Mouse (Mus musculus): ENCODE data around the gene Olfr645. TPM values are rescaled to one million over a fixed set of nuclear protein-coding genes. Genes with fewer than 3 reads are reported as not detected.

Gene Olfr645
- not detected in 2 replicates for polyA plus RNA-seq (2011; ENCODE audit: insufficient read length, low read depth, missing spikeins)

- no peak within 1 kb of the TSS for H3K27ac ChIP-seq (ENCODE audit: insufficient read depth, low read length)
- TF ChIP-seq POLR2A (IDR thresholded peaks at IDR 0.05; ENCODE audit: low read depth, low read length) = no peak
- no peak for TF ChIP-seq CTCF (IDR thresholded peaks at IDR 0.05; ENCODE audit: borderline replicate concordance, insufficient read depth, low read length)
- no peak within 1 kb of the TSS for H3K4me3 ChIP-seq (ENCODE audit: insufficient read depth, low read length)
Measured at GRCm38 (mm10) chr7:104085365-104085764, at the start of gene Olfr645. Gene Olfr645, minus strand, starts transcription at chr7:104085465.

GRCm38 (mm10) chr7:104129726-104130125, 44.5 kb upstream of the Olfr645 start, which contains the start of gene Ubqln5:
Gene Ubqln5, minus strand, starts transcription at chr7:104129826.
- H3K27ac ChIP-seq (ENCODE audit: insufficient read depth, low read length) = no peak within 1 kb of the TSS
- TF ChIP-seq CTCF (IDR thresholded peaks at IDR 0.05; ENCODE audit: borderline replicate concordance, insufficient read depth, low read length) (no peak), POLR2A (IDR thresholded peaks at IDR 0.05; ENCODE audit: low read depth, low read length) (no peak)

More at GRCm38 (mm10) chr7:104085365-104085764, at the start of gene Olfr645:
- H3K4me1 ChIP-seq (ENCODE audit: control insufficient read depth, insufficient read depth, low read length) = no peaks in the 10 kb centered on the region

GRCm38 (mm10) chr7:104104757-104104972, 19.4 kb upstream of the Olfr645 start, which contains the start of gene Olfr646:
Gene Olfr646, plus strand, starts transcription at chr7:104104873.
- Histone ChIP-seq H3K4me3 (ENCODE audit: insufficient read depth, low read length) (no peak within 1 kb of the TSS), H3K4me1 (ENCODE audit: control insufficient read depth, insufficient read depth, low read length) (no peaks in the 10 kb centered on the region), H3K27ac (ENCODE audit: insufficient read depth, low read length) (no peak within 1 kb of the TSS)
- TF ChIP-seq CTCF (IDR thresholded peaks at IDR 0.05; ENCODE audit: borderline replicate concordance, insufficient read depth, low read length) = no peak
- TF ChIP-seq POLR2A (IDR thresholded peaks at IDR 0.05; ENCODE audit: low read depth, low read length) = no peak

More at GRCm38 (mm10) chr7:104129726-104130125, 44.5 kb upstream of the Olfr645 start, which contains the start of gene Ubqln5:
- Histone ChIP-seq H3K4me3 (ENCODE audit: insufficient read depth, low read length) (no peak within 1 kb of the TSS), H3K4me1 (ENCODE audit: control insufficient read depth, insufficient read depth, low read length) (no peaks in the 10 kb centered on the region)

GRCm38 (mm10) chr7:104103913-104104756, 18.9 kb upstream of the Olfr645 start:
- no peak overlapping the region for H3K27ac ChIP-seq (ENCODE audit: insufficient read depth, low read length)
- H3K4me3 ChIP-seq (ENCODE audit: insufficient read depth, low read length) = no peak overlapping the region
- no peak for TF ChIP-seq CTCF (IDR thresholded peaks at IDR 0.05; ENCODE audit: borderline replicate concordance, insufficient read depth, low read length)
- TF ChIP-seq POLR2A (IDR thresholded peaks at IDR 0.05; ENCODE audit: low read depth, low read length) = no peak
- H3K4me1 ChIP-seq (ENCODE audit: control insufficient read depth, insufficient read depth, low read length) = no peaks in the 10 kb centered on the region

GRCm38 (mm10) chr7:104071769-104072168, 13.5 kb downstream of the Olfr645 start, which contains the start of gene Olfr644:
Gene Olfr644, minus strand, starts transcription at chr7:104071869.
- Histone ChIP-seq H3K4me3 (ENCODE audit: insufficient read depth, low read length) (no peak within 1 kb of the TSS), H3K4me1 (ENCODE audit: control insufficient read depth, insufficient read depth, low read length) (no peaks in the 10 kb centered on the region), H3K27ac (ENCODE audit: insufficient read depth, low read length) (no peak within 1 kb of the TSS)
- TF ChIP-seq CTCF (IDR thresholded peaks at IDR 0.05; ENCODE audit: borderline replicate concordance, insufficient read depth, low read length) (no peak), POLR2A (IDR thresholded peaks at IDR 0.05; ENCODE audit: low read depth, low read length) (no peak)

- H3K27ac ChIP-seq (ENCODE audit: insufficient read depth, low read length) = no peak within 1 kb of the TSS
- H3K4me1 ChIP-seq (ENCODE audit: control insufficient read depth, insufficient read depth, low read length) = no peaks in the 10 kb centered on the region
- TF ChIP-seq CTCF (IDR thresholded peaks at IDR 0.05; ENCODE audit: borderline replicate concordance, insufficient read depth, low read length) (no peak), POLR2A (IDR thresholded peaks at IDR 0.05; ENCODE audit: low read depth, low read length) (no peak)
- no peak within 1 kb of the TSS for H3K4me3 ChIP-seq (ENCODE audit: insufficient read depth, low read length)
Measured at GRCm38 (mm10) chr7:104061345-104061744, 23.9 kb downstream of the Olfr645 start, which contains the start of gene 4930516K23Rik. Gene 4930516K23Rik, minus strand, starts transcription at chr7:104061445.

- H3K4me3 ChIP-seq (ENCODE audit: insufficient read depth, low read length) = no peak overlapping the region
- no peaks in the 10 kb centered on the region for H3K4me1 ChIP-seq (ENCODE audit: control insufficient read depth, insufficient read depth, low read length)
- no peak for TF ChIP-seq POLR2A (IDR thresholded peaks at IDR 0.05; ENCODE audit: low read depth, low read length)
- TF ChIP-seq CTCF (IDR thresholded peaks at IDR 0.05; ENCODE audit: borderline replicate concordance, insufficient read depth, low read length) = no peak
- no peak overlapping the region for H3K27ac ChIP-seq (ENCODE audit: insufficient read depth, low read length)
Measured at GRCm38 (mm10) chr7:104059215-104059614, 26.1 kb downstream of the Olfr645 start.

GRCm38 (mm10) chr7:104052566-104052965, 32.7 kb downstream of the Olfr645 start, which contains the start of gene Olfr642:
Gene Olfr642, minus strand, starts transcription at chr7:104052666.
- Histone ChIP-seq H3K4me1 (ENCODE audit: control insufficient read depth, insufficient read depth, low read length) (no peaks in the 10 kb centered on the region), H3K27ac (ENCODE audit: insufficient read depth, low read length) (no peak within 1 kb of the TSS), H3K4me3 (ENCODE audit: insufficient read depth, low read length) (no peak within 1 kb of the TSS)
- TF ChIP-seq POLR2A (IDR thresholded peaks at IDR 0.05; ENCODE audit: low read depth, low read length) = no peak

- TF ChIP-seq POLR2A (IDR thresholded peaks at IDR 0.05; ENCODE audit: low read depth, low read length) = no peak
- no peak for TF ChIP-seq CTCF (IDR thresholded peaks at IDR 0.05; ENCODE audit: borderline replicate concordance, insufficient read depth, low read length)
- Histone ChIP-seq H3K4me3 (ENCODE audit: insufficient read depth, low read length) (no peak overlapping the region), H3K4me1 (ENCODE audit: control insufficient read depth, insufficient read depth, low read length) (no peaks in the 10 kb centered on the region), H3K27ac (ENCODE audit: insufficient read depth, low read length) (no peak overlapping the region)
Measured at GRCm38 (mm10) chr7:104050745-104051144, 34.5 kb downstream of the Olfr645 start.

- Histone ChIP-seq H3K27ac (ENCODE audit: insufficient read depth, low read length) (no peak within 1 kb of the TSS), H3K4me3 (ENCODE audit: insufficient read depth, low read length) (no peak within 1 kb of the TSS), H3K4me1 (ENCODE audit: control insufficient read depth, insufficient read depth, low read length) (no peaks in the 10 kb centered on the region)
- TF ChIP-seq POLR2A (IDR thresholded peaks at IDR 0.05; ENCODE audit: low read depth, low read length) (no peak), CTCF (IDR thresholded peaks at IDR 0.05; ENCODE audit: borderline replicate concordance, insufficient read depth, low read length) (no peak)
Measured at GRCm38 (mm10) chr7:104035145-104035544, 50.1 kb downstream of the Olfr645 start, which contains the start of gene Olfr641. Gene Olfr641, plus strand, starts transcription at chr7:104035445.

Other genes with a start within 250 kb of the Olfr645 start
- not detected in 2 replicates for gene Hbb-bh2, start 244.9 kb downstream of the Olfr645 start, polyA plus RNA-seq (2011; ENCODE audit: insufficient read length, low read depth, missing spikeins)
- not detected in 2 replicates for gene Hbb-bh1, start 242.3 kb downstream of the Olfr645 start, polyA plus RNA-seq (2011; ENCODE audit: insufficient read length, low read depth, missing spikeins)
- gene Hbb-y, start 232.2 kb downstream of the Olfr645 start, polyA plus RNA-seq (2011; ENCODE audit: insufficient read length, low read depth, missing spikeins) = not detected in 2 replicates
- gene Olfr66, start 199.2 kb downstream of the Olfr645 start, polyA plus RNA-seq (2011; ENCODE audit: insufficient read length, low read depth, missing spikeins) = not detected in 2 replicates
- gene Olfr64, start 191.0 kb downstream of the Olfr645 start, polyA plus RNA-seq (2011; ENCODE audit: insufficient read length, low read depth, missing spikeins) = not detected in 2 replicates
- gene Olfr65, start 182.0 kb downstream of the Olfr645 start, polyA plus RNA-seq (2011; ENCODE audit: insufficient read length, low read depth, missing spikeins) = not detected in 2 replicates
- gene Olfr631, start 156.6 kb downstream of the Olfr645 start, polyA plus RNA-seq (2011; ENCODE audit: insufficient read length, low read depth, missing spikeins) = not detected in 2 replicates
- gene Olfr632, start 151.1 kb downstream of the Olfr645 start, polyA plus RNA-seq (2011; ENCODE audit: insufficient read length, low read depth, missing spikeins) = not detected in 2 replicates
- gene Olfr633, start 141.0 kb downstream of the Olfr645 start, polyA plus RNA-seq (2011; ENCODE audit: insufficient read length, low read depth, missing spikeins) = not detected in 2 replicates
- gene Olfr635, start 114.3 kb downstream of the Olfr645 start, polyA plus RNA-seq (2011; ENCODE audit: insufficient read length, low read depth, missing spikeins) = not detected in 2 replicates
- not detected in 2 replicates for gene Olfr638, start 86.7 kb downstream of the Olfr645 start, polyA plus RNA-seq (2011; ENCODE audit: insufficient read length, low read depth, missing spikeins)
- not detected in 2 replicates for gene Olfr639, start 68.2 kb downstream of the Olfr645 start, polyA plus RNA-seq (2011; ENCODE audit: insufficient read length, low read depth, missing spikeins)
- gene Olfr640, start 59.9 kb downstream of the Olfr645 start, polyA plus RNA-seq (2011; ENCODE audit: insufficient read length, low read depth, missing spikeins) = not detected in 2 replicates
- not detected in 2 replicates for gene Olfr641, start 50.0 kb downstream of the Olfr645 start, polyA plus RNA-seq (2011; ENCODE audit: insufficient read length, low read depth, missing spikeins)
- not detected in 2 replicates for gene Olfr642, start 32.8 kb downstream of the Olfr645 start, polyA plus RNA-seq (2011; ENCODE audit: insufficient read length, low read depth, missing spikeins)
- not detected in 2 replicates for gene 4930516K23Rik, start 24.0 kb downstream of the Olfr645 start, polyA plus RNA-seq (2011; ENCODE audit: insufficient read length, low read depth, missing spikeins)
- not detected in 2 replicates for gene Olfr644, start 13.6 kb downstream of the Olfr645 start, polyA plus RNA-seq (2011; ENCODE audit: insufficient read length, low read depth, missing spikeins)
- not detected in 2 replicates for gene Olfr646, start 19.4 kb upstream of the Olfr645 start, polyA plus RNA-seq (2011; ENCODE audit: insufficient read length, low read depth, missing spikeins)
- gene Ubqln5, start 44.4 kb upstream of the Olfr645 start, polyA plus RNA-seq (2011; ENCODE audit: insufficient read length, low read depth, missing spikeins) = not detected in 2 replicates
- not detected in 2 replicates for gene Olfr643, start 51.9 kb upstream of the Olfr645 start, polyA plus RNA-seq (2011; ENCODE audit: insufficient read length, low read depth, missing spikeins)
- not detected in 2 replicates for gene Ubqln3, start 57.8 kb upstream of the Olfr645 start, polyA plus RNA-seq (2011; ENCODE audit: insufficient read length, low read depth, missing spikeins)
- gene Ubqlnl, start 65.1 kb upstream of the Olfr645 start, polyA plus RNA-seq (2011; ENCODE audit: insufficient read length, low read depth, missing spikeins) = not detected in 2 replicates
- gene Olfm5, start 79.4 kb upstream of the Olfr645 start, polyA plus RNA-seq (2011; ENCODE audit: insufficient read length, low read depth, missing spikeins) = not detected in 2 replicates
- gene Olfr648, start 97.9 kb upstream of the Olfr645 start, polyA plus RNA-seq (2011; ENCODE audit: insufficient read length, low read depth, missing spikeins) = not detected in 2 replicates
- not detected in 2 replicates for gene Olfr649, start 110.5 kb upstream of the Olfr645 start, polyA plus RNA-seq (2011; ENCODE audit: insufficient read length, low read depth, missing spikeins)
- gene Trim6, start 133.3 kb upstream of the Olfr645 start, polyA plus RNA-seq (2011; ENCODE audit: insufficient read length, low read depth, missing spikeins) = 0.67 and 1.4 TPM in 2 replicates
- 4.9 and 5.8 TPM in 2 replicates for gene Trim34a, start 159.0 kb upstream of the Olfr645 start, polyA plus RNA-seq (2011; ENCODE audit: insufficient read length, low read depth, missing spikeins)
- 2.1 and 2.4 TPM in 2 replicates for gene Trim5, start 202.6 kb upstream of the Olfr645 start, polyA plus RNA-seq (2011; ENCODE audit: insufficient read length, low read depth, missing spikeins)
- gene Trim12a, start 230.0 kb upstream of the Olfr645 start, polyA plus RNA-seq (2011; ENCODE audit: insufficient read length, low read depth, missing spikeins) = 21.7 and 23.2 TPM in 2 replicates
- gene Trim34b, start 244.0 kb upstream of the Olfr645 start, polyA plus RNA-seq (2011; ENCODE audit: insufficient read length, low read depth, missing spikeins) = not detected in 2 replicates

Measured in embryonic fibroblast, embryonic 13.5 days (primary cell).